Mouse (Mus musculus) midbrain, postnatal 0 days (tissue): ENCODE results near the gene 4921507P07Rik. TPM values are rescaled to one million over a fixed set of nuclear protein-coding genes. Genes with fewer than 3 reads are reported as not detected.

Source experiments
- ATAC-seq: fragments of 200-750 bp; cut with Nextera tagmentation; 2 replicates; pipeline ENCODE4 v1.8.0; 2017; ENCODE audit warnings: moderate number of reproducible peaks, mild to moderate bottlenecking, moderate TSS enrichment, moderate library complexity; ENCODE audit not compliant: low FRiP score
- DNase-seq: peaks from one replicate; pipeline ENCODE4 v3.0.0-alpha.2; 2015; ENCODE audit warnings: low spot score
- H3K27ac ChIP-seq: fragments of 300-500 bp; sonication (generic); 2 replicates; pipeline ENCODE4 v1.5.1; 2014; ENCODE audit warnings: low read depth, mild to moderate bottlenecking, low read length, mixed read lengths
- H3K27me3 ChIP-seq: fragments of 300-500 bp; sonication (generic); 2 replicates; pipeline ENCODE4 v1.6.1; 2014; ENCODE audit warnings: low read length, control low read depth, mixed read lengths; ENCODE audit not compliant: insufficient read depth
- H3K36me3 ChIP-seq: fragments of 300-500 bp; sonication (generic); 2 replicates; pipeline ENCODE4 v1.6.1; 2014; ENCODE audit warnings: low read length, control low read depth, mixed read lengths; ENCODE audit not compliant: insufficient read depth
- H3K4me1 ChIP-seq: fragments of 300-500 bp; sonication (generic); 2 replicates; pipeline ENCODE4 v1.6.1; 2014; ENCODE audit warnings: mild to moderate bottlenecking, control low read depth, antibody characterized with exemption, low read length, mixed read lengths; ENCODE audit not compliant: insufficient read depth
- H3K4me2 ChIP-seq: fragments of 300-500 bp; sonication (generic); 2 replicates; pipeline ENCODE4 v1.6.1; 2014; ENCODE audit warnings: low read depth, mild to moderate bottlenecking, low read length, mixed read lengths; ENCODE audit not compliant: poor library complexity, severe bottlenecking
- H3K4me3 ChIP-seq: fragments of 300-500 bp; sonication (generic); 2 replicates; pipeline ENCODE4 v1.5.1; 2014; ENCODE audit warnings: low read depth, mild to moderate bottlenecking, low read length, moderate library complexity
- H3K9ac ChIP-seq: fragments of 300-500 bp; sonication (generic); replicated peaks from 2 replicates; pipeline ENCODE4 v1.6.1; 2014; ENCODE audit warnings: mild to moderate bottlenecking, low read length, moderate library complexity, mixed read lengths; ENCODE audit not compliant: poor library complexity, severe bottlenecking
- H3K9me3 ChIP-seq: fragments of 300-500 bp; sonication (generic); 2 replicates; pipeline ENCODE4 v1.6.1; 2016; ENCODE audit warnings: low read length, control low read depth
- CTCF ChIP-seq: IDR thresholded peaks from 2 replicates; pipeline ENCODE4 v1.5.1; 2016; ENCODE audit warnings: antibody characterized with exemption, mild to moderate bottlenecking
- WGBS: fragments of 180-500 bp; shearing (Covaris S2); extraction: QIAGEN DNeasy Blood & Tissue Kit; methylation state at CpG from one replicate; pipeline ENCODE4 v1.1.7; 2014; 5-methylcytosine and 5-hydroxymethylcytosine counted together
- polyA plus RNA-seq: library from polyadenylated mRNA; unstranded; fragments of >200 nt; fragmentation: Nextera tagmentation; extraction: Ambion mirVana; gene quantifications from 2 replicates; pipeline ENCODE4 v1.2.1, GENCODE M21; 2015
- total RNA-seq: library from RNA; depleted of rRNA; stranded (reverse); fragments of >200 nt; gene quantifications from 2 replicates; pipeline ENCODE4 v1.2.3, GENCODE M21; 2014

Gene 4921507P07Rik
- total and polyA plus RNA-seq, 2 experiments from 2014 or later = 3.3 to 3.6 TPM

DNA sequence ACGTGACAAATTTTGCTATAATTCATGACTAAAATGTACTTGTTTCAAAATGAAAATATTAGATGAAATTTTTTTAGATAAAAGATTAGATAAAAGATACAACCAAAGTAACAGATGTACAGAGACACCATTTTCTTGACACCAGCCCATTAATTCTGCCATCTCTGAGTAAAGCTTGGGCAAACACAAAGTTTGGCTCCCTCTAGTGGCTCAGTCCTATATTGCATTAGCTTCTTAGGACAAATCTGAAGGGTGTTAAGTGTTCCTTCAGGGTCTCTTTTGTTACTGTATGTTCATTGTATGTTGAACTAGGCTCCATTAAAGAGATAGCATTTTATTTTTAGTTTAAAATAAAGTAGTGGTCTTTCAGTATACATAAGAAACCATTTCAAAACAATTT is 8.2 kb downstream of the 4921507P07Rik start:
- no peaks in the 10 kb centered on the region for H3K27me3 ChIP-seq
- TF ChIP-seq CTCF = peak; percentile 90
- no peak overlapping the region for H3K4me2 ChIP-seq
- H3K4me1 ChIP-seq = no peaks in the 10 kb centered on the region
- peaks cover 6% of the 10 kb centered on the region; the same call in 1 of the 2 replicates for H3K36me3 ChIP-seq
- H3K4me3 ChIP-seq = no peak overlapping the region
- no peak overlapping the region for H3K27ac ChIP-seq
- ATAC-seq = no peak
- H3K9me3 ChIP-seq = no peaks in the 10 kb centered on the region
- H3K9ac ChIP-seq = no peak overlapping the region
- 96% methylated on average over 1 of the region's 1 CpGs for WGBS
- DNase-seq = peak; percentile 88

DNA sequence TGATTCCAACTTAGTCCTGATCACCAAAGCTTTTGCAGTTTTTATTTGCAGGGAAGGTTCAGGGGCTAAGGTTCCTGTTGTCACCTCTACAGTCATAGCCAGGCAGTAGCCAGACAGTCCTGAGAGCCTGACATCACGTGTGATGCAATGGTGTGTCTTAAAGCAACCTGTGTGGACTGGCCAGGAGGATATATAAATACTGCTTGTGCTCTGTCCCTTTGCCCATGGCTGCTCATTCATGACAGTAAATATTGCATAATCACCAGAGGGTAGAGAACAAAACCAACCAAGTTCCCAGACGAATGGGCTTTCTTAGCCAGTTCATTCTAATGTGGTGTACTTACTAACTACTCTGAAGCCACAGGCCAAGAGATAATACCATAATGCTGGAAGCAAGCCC is 9.0 kb downstream of the 4921507P07Rik start:
- ATAC-seq (no peak), DNase-seq (no peak)
- Histone ChIP-seq H3K4me2 (no peak overlapping the region), H3K9ac (no peak overlapping the region), H3K4me1 (no peaks in the 10 kb centered on the region), H3K27ac (no peak overlapping the region), H3K27me3 (no peaks in the 10 kb centered on the region), H3K36me3 (peaks cover 6% of the 10 kb centered on the region; the same call in 1 of the 2 replicates), H3K9me3 (no peaks in the 10 kb centered on the region), H3K4me3 (no peak overlapping the region)
- no peak for TF ChIP-seq CTCF
- WGBS = 87% methylated on average over 2 of the region's 2 CpGs

DNA sequence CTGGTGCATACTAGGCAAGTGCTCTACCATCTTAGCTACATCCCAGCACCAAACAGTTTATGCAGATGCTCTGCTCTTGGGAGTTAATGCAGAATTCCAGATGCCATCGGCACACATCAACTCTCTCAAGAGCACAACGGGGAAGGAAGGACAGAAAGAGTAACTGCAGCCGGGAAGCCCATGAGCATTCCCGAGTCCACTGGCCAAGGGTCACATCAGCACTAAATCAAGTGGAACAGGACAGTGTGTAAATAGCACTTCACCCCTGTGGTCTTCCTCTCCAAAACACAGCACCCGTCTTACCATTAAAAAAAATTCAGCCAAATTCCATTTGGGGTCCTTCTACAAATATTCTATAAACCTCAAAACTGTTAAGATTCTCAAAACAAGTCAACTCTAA is 10.1 kb downstream of the 4921507P07Rik start:
- 88% methylated on average over 5 of the region's 5 CpGs for WGBS
- Histone ChIP-seq H3K27ac (no peak overlapping the region), H3K36me3 (peaks cover 6% of the 10 kb centered on the region; the same call in 1 of the 2 replicates), H3K4me3 (no peak overlapping the region), H3K4me1 (no peaks in the 10 kb centered on the region), H3K9me3 (no peaks in the 10 kb centered on the region), H3K4me2 (no peak overlapping the region), H3K9ac (no peak overlapping the region), H3K27me3 (no peaks in the 10 kb centered on the region)
- TF ChIP-seq CTCF = no peak
- ATAC-seq = no peak
- no peak for DNase-seq

DNA sequence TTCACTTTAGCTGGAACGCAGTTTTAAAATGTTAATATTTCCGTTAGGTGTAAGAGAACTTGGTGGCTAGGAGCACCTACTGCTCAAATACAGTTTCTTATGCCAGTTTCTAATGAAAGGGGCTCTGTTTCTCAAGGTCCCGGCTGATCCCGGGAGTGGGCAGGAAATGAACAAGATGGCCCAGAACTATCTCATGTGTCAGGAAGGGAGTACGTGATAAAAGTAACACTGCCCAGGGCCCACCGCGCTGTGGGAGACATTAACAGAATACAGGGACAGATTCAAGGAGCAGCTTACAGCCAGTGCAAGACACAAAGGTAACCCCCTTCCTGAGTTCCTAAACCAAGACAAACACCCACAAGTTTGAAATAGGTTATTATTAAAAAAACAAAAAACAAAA is 10.7 kb downstream of the 4921507P07Rik start:
- no peaks in the 10 kb centered on the region for H3K4me1 ChIP-seq
- H3K9ac ChIP-seq = no peak overlapping the region
- H3K27ac ChIP-seq = no peak overlapping the region
- TF ChIP-seq CTCF = no peak
- no peak for ATAC-seq
- no peaks in the 10 kb centered on the region for H3K9me3 ChIP-seq
- no peak overlapping the region for H3K4me2 ChIP-seq
- no peaks in the 10 kb centered on the region for H3K27me3 ChIP-seq
- no peak overlapping the region for H3K4me3 ChIP-seq
- 93% methylated on average over 7 of the region's 7 CpGs for WGBS
- no peak for DNase-seq
- peaks cover 6% of the 10 kb centered on the region; the same call in 1 of the 2 replicates for H3K36me3 ChIP-seq

DNA sequence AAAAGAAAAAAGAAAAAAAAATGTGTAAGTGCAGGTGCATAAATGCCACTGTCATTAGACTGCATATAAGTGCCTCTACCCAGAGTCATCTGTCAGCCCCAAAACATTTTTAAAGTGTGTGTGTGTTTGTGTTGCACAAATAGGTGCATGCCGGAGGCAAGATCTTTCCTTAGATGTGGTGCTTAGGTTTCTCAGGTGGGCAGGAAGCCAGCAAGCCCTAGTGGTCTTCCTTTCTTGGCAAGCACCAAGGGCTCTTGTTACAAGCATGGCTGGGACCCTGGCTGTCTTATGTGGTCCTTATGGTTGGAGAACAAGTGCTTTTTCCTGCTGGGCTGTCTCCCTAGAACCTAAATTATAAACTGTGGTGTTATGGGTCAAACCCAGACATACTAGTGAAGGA is 24.8 kb downstream of the 4921507P07Rik start:
- Histone ChIP-seq H3K27me3 (no peaks in the 10 kb centered on the region), H3K4me2 (no peak overlapping the region), H3K4me3 (no peak overlapping the region), H3K27ac (no peak overlapping the region), H3K9me3 (no peaks in the 10 kb centered on the region), H3K36me3 (no peaks in the 10 kb centered on the region), H3K4me1 (0 out of 2 replicates have a peak, but pooled peaks cover 4% of the 10 kb centered on the region), H3K9ac (no peak overlapping the region)
- no peak for TF ChIP-seq CTCF
- WGBS = 95% methylated on average over 1 of the region's 1 CpGs
- no peak for DNase-seq
- ATAC-seq = no peak

DNA sequence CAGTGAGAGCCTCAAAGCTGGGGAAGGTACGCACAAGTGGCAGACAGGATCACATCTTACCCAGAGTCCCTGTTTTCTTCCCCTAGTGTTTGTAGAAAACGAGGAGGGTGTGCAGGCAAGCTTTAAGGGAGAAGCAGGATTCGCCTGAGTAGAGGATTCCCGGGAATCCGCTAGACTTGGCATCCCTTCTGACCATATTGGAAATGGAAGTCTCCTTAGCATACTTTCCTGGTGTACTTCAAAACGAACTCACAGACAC is 29.5 kb downstream of the 4921507P07Rik start:
- H3K4me3 ChIP-seq = peak overlapping the region; percentile 78
- no peaks in the 10 kb centered on the region for H3K36me3 ChIP-seq
- peak overlapping the region; percentile 66 for H3K4me2 ChIP-seq
- H3K27ac ChIP-seq = peak overlapping the region; percentile 93
- H3K9ac ChIP-seq = peak overlapping the region; percentile 80
- no peak for TF ChIP-seq CTCF
- no peak for DNase-seq
- 0 out of 2 replicates have a peak, but pooled peaks cover 6% of the 10 kb centered on the region for H3K4me1 ChIP-seq
- H3K27me3 ChIP-seq = no peaks in the 10 kb centered on the region
- no peak for ATAC-seq
- 17% methylated on average over 6 of the region's 6 CpGs for WGBS
- no peaks in the 10 kb centered on the region for H3K9me3 ChIP-seq
